Mouse (Mus musculus) liver, postnatal 0 days (tissue): Measurements from ENCODE around the gene Slc35b4.
A peak's percentile ranks its signal among the peaks of the same experiment; 100 is the strongest.

Source experiments
- CTCF ChIP-seq: sonication (generic); IDR thresholded peaks from 2 replicates; pipeline ENCODE4 v1.5.1; 2016; ENCODE audit warnings: antibody characterized with exemption, low read depth
- EP300 ChIP-seq: IDR thresholded peaks from 2 replicates; pipeline ENCODE4 v1.6.1; 2016; ENCODE audit warnings: antibody characterized with exemption, low read depth, mild to moderate bottlenecking

DNA sequence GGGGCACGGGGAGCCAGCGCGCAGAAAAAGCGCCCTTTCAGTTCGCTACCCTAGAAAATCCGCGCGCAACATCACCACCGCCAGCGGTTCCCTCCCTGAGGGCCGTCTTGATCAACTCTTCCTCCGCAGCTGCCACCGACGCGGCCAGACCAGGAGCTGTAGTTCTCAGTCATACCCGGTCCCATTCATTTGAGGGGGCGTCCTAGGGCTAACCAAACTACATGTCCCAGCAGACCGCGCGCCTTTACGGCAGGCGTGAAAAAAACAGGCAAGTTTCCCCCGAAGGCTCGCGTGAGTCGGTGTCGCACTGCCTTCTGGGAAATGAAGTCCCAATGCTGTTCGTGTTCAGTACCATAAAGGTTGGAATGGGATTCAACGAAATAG is at the start of gene Slc35b4:
- TF ChIP-seq CTCF = 0 out of 2 replicates have a peak, but pooled peaks have one; percentile 13
- no peak for TF ChIP-seq EP300
